Mouse (Mus musculus) monocyte, adult 59 days (primary cell): Measurements from ENCODE around the gene Robo1. TPM values are rescaled to one million over a fixed set of nuclear protein-coding genes. Genes with fewer than 3 reads are reported as not detected.

Experiments used
- total RNA-seq, 2 experiments: library from RNA; stranded (reverse); gene quantifications; one replicate each; pipeline ENCODE4 v1.2.4; 2023

The Robo1 gene
- total RNA-seq = not detected

DNA sequence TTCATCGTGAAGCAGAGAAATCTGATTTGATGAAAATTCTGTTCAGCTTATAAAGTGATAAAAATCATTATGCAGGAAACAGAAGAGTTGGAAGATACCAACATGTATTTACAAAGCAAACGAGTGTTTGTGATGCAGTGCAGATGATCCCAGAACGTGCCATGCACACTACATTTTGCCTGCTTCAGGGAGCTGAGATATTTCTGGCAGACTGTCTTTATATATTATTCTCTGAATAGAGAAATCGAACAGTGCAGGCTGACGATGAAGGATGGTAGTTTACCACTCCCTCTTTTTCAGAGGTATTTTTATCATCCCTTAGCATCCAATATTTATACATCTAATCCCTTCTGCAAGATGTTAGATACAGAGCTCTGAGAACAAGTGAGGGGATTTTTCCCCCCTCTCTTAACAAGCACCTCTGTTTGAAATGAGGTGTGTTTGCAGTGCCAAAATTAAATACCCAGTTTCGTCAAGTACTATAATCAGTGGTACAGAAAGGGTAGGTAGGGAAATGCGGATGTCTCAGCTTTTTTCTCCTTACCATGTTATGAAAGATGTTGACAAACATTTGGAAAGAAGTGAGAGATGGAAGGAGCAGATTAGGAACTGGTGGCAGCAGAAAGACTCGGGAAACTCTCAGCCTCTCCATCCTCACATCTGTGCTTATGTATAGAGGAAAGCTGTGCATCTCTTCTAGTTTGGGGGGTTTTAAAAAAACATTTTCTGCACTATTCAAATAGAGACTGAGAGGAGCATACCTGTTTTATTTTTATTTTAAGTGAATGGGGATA lies at the start of gene Robo1:
Gene Robo1, plus strand, starts transcription at position 770 of the 794 bp plus-strand sequence.

